Mouse (Mus musculus): ENCODE data around the gene Tspan9.

DNA sequence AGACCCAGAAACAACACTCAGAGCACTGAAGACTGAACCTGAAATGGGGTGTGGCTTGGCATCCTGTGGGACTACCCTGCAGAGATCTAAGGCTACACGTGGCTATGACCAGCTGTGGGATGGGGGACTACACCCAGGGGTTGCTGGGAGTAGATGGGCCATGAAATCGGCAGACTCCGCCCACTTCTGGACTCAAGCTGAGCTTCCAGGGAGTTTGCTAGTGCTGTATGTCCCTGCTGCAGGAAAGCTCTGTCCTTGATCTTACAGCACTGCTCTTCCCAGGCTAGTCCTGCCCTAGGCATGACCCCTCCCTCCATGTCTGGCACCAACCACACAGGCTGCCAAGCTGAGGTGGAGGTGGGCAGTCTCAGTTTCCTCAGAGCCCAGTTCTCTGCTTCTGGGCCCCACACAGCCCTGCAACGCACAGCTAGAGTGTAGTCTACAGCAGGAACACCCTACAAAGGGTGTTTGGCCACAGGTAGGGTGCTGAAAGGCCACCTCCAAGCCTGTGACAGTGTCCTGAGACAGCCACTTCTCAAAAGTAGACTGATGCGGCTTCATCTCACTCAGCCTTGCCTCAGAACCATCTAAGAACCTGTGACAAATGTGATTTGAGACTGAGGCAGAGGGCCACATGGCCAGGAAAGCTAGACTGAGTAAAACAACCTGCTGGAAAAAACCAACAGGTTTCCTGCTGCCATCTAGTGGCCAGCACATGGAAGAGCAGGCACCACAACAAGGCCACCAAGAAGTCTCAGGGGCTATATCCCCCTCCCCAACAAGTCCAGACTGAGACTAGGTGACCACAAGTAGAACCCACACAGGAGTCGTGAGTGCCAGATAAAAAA lies 52.2 kb downstream of the Tspan9 start:
- TF ChIP-seq CTCF (IDR thresholded peaks at IDR 0.05; ENCODE audit: low read depth) (peak; percentile 86), EP300 (IDR thresholded peaks at IDR 0.05; ENCODE audit: low read depth) (no peak)

Measured in liver, postnatal 0 days (tissue).